Mouse (Mus musculus) kidney, adult 9 months (tissue): ENCODE measurements at regions not wholly inside any gene's neighbourhood (a gene's known extent, or its start where the extent isn't known, plus 50 kb on each side); places are given as distances from the start of the nearest gene placed in this dataset.
A peak's percentile ranks its signal among the peaks of the same experiment; 100 is the strongest.

Experiments
- DNase-seq: peaks from one replicate; pipeline ENCODE4 v3.0.0; 2022

DNA sequence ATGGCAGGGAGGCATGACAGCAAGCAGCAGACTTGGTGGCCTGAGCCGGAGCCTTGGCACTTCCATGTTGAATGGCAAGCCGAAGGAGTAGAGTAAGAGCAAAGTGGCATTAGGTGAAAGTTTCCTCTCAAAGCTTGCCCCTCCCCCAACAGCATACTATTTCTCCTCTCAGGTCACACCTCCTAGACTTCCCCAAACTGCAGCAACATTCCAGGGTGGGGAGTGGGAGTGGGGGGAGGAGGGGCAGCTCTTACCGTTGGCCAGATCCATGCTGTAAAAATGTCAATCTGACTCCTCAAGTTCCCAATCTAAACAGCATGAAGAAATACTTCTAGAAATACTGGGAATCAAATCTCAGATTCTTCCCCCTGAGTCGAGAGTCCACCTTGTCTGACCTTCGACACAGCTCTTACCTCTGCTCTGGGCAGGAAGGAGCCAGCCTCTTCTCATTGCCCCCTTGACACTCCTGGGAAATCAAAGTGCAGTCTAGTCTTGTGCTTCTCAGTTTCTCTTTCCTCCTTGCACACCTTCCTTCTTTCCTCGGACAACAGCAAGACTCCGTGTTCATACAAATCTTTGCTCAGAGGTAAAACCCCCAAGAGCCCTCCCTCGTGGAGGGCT lies 794.9 kb upstream of the BB014433 start:
- DNase-seq = no peak

DNA sequence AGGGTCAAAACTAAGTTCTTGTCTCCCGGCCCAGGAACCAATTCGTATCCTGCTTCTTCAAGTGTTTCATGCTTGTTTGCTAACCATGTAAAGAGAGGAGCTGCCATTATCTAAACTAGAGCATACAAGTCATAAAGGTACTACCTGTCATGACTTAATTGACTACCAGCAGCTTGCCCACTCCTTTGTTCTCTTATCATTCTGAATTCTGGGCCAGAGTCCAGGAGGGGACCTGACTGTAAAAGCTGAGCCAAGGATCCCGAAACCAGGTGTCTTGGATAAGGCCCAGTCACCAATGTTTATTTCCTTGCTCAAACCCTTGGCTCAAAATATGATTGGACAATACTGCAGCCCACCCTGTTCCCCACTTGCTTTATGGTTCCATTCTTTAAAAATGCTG lies 786.9 kb upstream of the BB014433 start:
- no peak for DNase-seq

DNA sequence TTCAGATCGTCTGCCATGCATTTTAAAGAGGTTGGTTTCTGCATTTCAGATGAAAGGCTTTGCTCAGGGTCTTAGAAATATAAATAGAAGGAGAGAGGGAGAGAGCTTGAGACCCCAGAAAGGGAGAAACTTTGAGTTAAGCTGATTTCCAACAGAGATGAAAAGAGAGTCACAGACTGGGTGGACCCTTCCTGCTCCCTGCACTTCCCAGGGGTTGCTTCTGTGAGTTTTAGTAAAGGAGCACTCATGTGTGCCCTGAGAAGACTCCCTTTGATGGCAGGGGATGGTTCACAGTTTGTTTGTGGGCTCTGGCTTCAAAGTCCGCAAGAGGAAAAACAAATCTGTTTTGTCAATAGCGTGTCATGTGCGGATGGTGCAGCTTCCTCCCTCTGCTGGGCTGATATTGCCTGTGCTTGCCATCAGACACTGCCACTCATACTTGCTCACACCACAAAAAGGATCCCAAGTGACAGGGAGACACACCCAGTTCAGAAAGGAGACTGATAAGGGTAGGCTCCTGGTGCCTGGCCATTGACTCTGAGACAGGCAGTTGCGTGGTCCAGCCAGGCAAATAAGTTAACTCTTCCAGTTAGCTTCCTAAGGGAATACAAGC lies 775.8 kb upstream of the BB014433 start:
- no peak for DNase-seq

DNA sequence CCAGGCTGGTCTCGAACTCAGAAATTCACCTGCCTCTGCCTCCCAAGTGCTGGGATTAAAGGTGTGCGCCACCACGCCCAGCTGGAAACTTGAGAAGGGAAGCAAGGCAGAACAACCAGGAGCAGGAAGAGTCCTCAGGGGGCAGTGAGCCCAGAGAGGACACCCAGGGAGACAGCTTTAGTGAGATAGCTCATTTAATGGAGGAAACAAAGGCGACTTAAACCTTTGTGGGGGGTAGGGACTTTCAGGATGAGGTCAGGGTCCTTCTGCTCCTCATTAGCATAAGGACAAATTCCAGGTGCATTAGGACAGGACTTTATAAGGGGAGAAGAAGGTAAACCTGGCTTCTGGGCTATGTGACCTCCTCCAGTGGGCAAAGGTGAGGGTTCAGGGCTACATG lies 742.5 kb upstream of the BB014433 start:
- DNase-seq = peak; percentile 1
